Mouse (Mus musculus): ENCODE results near the gene Nell1. TPM values are rescaled to one million over a fixed set of nuclear protein-coding genes. Genes with fewer than 3 reads are reported as not detected.

Nell1 gene
- polyA plus RNA-seq, 1 experiment: not detected

DNA sequence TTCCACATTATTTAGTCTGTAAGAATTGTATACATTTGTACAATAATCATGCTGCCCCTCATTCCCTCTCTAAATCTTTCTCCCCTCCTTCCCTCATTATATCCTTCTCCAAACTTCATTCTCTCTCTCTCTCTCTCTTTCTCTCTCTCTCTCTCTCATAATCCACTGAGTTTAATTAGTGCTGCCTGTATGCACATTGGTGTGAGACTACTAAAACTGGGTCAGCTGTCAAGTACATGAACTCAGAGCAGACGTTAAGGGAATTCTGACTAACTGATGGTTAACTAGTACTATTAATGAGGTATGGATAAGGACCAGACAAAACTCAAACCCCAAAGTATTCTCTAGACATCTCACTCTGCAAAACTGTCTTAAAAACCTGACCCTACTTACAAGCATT lies 702.8 kb downstream of the Nell1 start:
- no peak overlapping the region for H3K4me3 ChIP-seq (ENCODE audit: insufficient read depth, low read depth, low read length)
- H3K27ac ChIP-seq (replicated peaks; ENCODE audit: low read depth, low read length): no peak overlapping the region
- no peaks in the 10 kb centered on the region for H3K4me1 ChIP-seq (ENCODE audit: control insufficient read depth, insufficient read depth, insufficient read length, low read length)

DNA sequence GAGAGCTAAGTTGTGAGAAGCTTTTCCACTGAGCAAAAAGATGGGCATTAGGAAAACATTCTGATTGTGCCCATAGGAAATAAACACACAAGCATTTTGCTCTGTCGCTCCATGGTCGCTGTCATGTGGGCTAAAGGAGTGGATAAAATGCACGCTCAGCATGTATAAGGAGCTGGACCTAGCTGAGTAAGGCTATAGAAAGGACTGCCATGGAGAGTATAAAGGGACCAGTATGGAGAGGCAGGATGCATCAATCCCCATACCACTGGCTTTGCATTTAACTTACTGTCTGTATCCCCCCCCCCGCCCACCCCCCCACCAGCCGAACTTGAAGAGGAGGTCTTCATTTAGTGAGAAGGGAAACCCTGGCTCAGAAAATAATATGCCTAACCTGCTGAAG lies 711.7 kb downstream of the Nell1 start:
- no peaks in the 10 kb centered on the region for H3K4me1 ChIP-seq (ENCODE audit: control insufficient read depth, insufficient read depth, insufficient read length, low read length)
- no peak overlapping the region for H3K4me3 ChIP-seq (ENCODE audit: insufficient read depth, low read depth, low read length)
- no peak overlapping the region for H3K27ac ChIP-seq (replicated peaks; ENCODE audit: low read depth, low read length)

DNA sequence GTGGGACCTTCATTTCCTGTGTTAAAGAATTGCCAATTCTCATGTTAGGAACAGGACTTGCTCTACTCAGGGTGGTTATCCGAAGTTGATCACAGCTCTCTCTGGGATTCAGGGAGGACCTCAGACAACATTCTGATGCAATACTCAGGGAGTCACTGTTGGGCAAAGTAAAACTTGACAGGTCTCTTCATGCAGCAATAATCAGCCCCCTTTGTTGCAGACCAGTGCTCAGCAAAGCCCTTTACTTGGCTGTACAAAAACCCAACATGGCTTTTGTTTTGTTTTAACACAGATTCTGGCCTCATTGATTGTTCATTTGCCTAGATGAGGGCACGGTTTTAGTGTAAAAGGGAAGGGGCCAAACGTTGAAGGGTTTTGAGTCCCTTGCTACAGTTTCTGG lies 750.5 kb downstream of the Nell1 start:
- no peak overlapping the region for H3K4me3 ChIP-seq (ENCODE audit: insufficient read depth, low read depth, low read length)
- no peak overlapping the region for H3K27ac ChIP-seq (replicated peaks; ENCODE audit: low read depth, low read length)
- no peaks in the 10 kb centered on the region for H3K4me1 ChIP-seq (ENCODE audit: control insufficient read depth, insufficient read depth, insufficient read length, low read length)

DNA sequence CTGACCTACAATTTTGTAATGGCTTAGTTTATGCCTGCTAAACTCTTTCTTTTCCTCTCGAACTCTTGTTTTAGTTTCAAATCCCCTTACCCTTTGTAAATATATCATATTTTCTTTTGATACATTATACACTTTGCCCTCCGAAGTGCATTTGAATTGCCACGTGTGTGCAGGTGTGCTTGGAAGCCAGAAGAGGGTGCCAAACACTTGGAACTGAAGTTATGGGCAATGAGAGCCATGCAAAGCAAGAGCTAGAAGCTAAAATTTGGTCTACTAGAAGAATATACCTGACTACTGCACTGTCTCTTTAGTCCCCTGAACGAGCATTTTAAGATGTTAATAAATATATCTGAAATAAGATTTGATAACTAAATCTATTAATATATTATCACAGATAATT lies 756.3 kb downstream of the Nell1 start:
- no peak overlapping the region for H3K4me3 ChIP-seq (ENCODE audit: insufficient read depth, low read depth, low read length)
- no peaks in the 10 kb centered on the region for H3K4me1 ChIP-seq (ENCODE audit: control insufficient read depth, insufficient read depth, insufficient read length, low read length)
- no peak overlapping the region for H3K27ac ChIP-seq (replicated peaks; ENCODE audit: low read depth, low read length)

DNA sequence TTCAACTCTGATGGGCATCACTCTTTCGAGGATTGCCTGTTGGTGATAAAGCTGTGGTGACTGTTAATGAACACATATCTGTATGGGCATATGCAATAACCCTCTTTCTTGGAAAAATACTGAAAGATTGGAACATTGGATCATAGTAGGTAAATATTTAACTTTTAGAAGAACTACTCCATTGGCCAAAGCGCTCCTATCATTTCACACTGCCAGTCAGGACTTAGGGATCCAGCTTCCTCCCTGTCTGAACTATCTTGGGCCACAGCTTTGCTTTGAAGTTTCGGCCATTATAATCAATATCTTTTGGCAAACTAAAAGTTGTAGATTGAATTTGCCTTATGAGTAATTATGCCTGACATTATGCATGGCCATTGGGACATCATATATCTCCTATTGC lies 780.9 kb downstream of the Nell1 start:
- H3K4me3 ChIP-seq (ENCODE audit: insufficient read depth, low read depth, low read length): no peak overlapping the region
- no peak overlapping the region for H3K27ac ChIP-seq (replicated peaks; ENCODE audit: low read depth, low read length)
- no peaks in the 10 kb centered on the region for H3K4me1 ChIP-seq (ENCODE audit: control insufficient read depth, insufficient read depth, insufficient read length, low read length)

DNA sequence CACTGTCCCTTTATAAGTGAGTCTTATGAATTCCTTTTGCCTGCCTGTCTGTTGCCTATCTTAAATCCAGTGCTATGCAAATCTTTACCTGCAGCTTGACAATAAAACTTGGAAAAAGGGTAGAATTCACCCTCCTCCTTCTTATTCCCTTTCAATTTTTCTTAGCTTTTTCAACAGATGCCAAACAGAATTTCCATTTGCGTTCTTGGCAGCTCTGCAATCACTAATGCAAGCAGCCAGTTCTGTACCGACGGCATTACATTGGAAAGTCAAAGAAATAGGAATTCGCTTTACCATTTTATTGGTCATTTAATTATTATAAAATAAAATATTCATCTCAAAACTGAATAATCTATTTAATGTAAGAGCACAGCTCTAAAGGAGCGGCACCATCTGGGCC lies 781.7 kb downstream of the Nell1 start:
- no peak overlapping the region for H3K27ac ChIP-seq (replicated peaks; ENCODE audit: low read depth, low read length)
- H3K4me3 ChIP-seq (ENCODE audit: insufficient read depth, low read depth, low read length): no peak overlapping the region
- H3K4me1 ChIP-seq (ENCODE audit: control insufficient read depth, insufficient read depth, insufficient read length, low read length): no peaks in the 10 kb centered on the region

DNA sequence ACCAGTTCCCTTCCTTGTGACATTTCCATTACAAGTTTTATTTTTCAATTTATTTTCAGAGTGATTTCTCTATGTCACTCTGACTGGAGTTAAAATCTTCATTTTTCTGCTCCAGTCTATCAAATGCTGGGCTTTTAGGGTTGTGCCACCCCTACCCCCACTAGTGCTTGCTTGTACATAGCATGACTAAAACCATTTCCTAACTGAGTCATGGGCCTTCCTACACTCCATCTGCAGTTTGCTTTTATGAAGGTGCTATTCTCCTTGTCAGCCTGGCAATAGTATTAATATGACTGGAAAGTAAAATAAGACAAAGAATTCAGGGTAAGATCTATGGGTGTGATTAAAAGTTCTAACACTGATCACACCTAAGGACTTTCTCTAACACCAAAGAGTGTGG lies 798.9 kb downstream of the Nell1 start:
- Histone ChIP-seq H3K27ac (replicated peaks; ENCODE audit: low read depth, low read length) (no peak overlapping the region), H3K4me1 (ENCODE audit: control insufficient read depth, insufficient read depth, insufficient read length, low read length) (no peaks in the 10 kb centered on the region)

DNA sequence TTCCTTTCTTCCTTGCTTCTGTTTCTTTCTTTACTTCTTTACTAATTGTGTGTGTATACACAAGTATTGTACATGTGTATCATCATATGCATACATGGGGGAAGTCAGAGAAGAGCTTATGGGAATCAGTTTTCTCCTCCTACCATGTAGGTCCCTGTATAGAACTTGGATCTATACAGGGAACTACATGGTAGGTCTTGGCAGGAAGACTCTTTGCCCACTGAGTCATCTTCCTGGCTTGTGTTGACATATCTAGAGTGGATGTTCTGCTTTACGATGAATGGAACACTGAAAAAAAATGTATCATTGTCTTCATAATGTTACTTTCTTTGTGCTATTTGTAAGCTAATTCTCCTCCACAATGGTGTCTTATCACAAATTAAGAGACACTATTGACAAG lies 806.4 kb downstream of the Nell1 start:
- H3K27ac ChIP-seq (replicated peaks; ENCODE audit: low read depth, low read length): no peak overlapping the region
- H3K4me3 ChIP-seq (ENCODE audit: insufficient read depth, low read depth, low read length): no peak overlapping the region
- H3K4me1 ChIP-seq (ENCODE audit: control insufficient read depth, insufficient read depth, insufficient read length, low read length): no peaks in the 10 kb centered on the region

More for the DNA sequence above, 798.9 kb downstream of the Nell1 start:
- H3K4me3 ChIP-seq (ENCODE audit: insufficient read depth, low read depth, low read length): no peak overlapping the region

DNA sequence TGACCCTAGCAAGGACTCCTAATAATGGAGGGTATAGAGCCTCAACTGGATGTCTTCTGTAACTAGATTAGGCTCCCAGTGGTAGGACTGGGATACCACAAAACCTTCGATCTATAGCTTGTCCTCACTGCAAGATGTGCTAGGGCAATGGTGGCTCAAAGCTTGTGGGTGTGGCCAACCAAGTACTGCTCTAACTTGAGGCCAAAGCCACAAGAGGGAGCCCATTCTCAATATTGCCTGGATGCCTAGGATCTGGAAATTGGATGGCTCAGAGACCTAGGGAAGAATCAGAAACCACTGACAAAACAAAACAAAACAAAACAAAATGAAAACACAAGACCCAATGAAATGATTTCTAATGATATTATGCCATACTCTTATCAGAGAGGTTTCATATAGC lies 809.0 kb downstream of the Nell1 start:
- Histone ChIP-seq H3K4me3 (ENCODE audit: insufficient read depth, low read depth, low read length) (no peak overlapping the region), H3K4me1 (ENCODE audit: control insufficient read depth, insufficient read depth, insufficient read length, low read length) (no peaks in the 10 kb centered on the region), H3K27ac (replicated peaks; ENCODE audit: low read depth, low read length) (no peak overlapping the region)

DNA sequence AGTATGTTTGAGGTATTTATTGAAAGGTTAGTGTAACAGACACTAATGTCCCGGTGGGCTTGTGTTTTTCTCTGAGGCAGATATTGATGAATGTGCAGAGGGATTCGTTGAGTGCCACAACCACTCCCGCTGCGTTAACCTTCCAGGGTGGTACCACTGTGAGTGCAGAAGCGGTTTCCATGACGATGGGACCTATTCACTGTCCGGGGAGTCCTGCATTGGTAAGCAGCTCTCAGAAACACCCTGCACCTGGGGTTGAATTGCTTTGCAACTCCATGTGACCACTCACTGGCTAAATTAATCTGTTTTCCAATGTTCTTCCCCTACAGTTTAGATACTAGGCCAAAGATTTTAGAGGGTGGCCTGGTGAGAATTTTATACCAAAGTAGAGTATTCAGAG lies 851.5 kb downstream of the Nell1 start:
- Histone ChIP-seq H3K27ac (replicated peaks; ENCODE audit: low read depth, low read length) (no peak overlapping the region), H3K4me3 (ENCODE audit: insufficient read depth, low read depth, low read length) (no peak overlapping the region), H3K4me1 (ENCODE audit: control insufficient read depth, insufficient read depth, insufficient read length, low read length) (no peaks in the 10 kb centered on the region)

DNA sequence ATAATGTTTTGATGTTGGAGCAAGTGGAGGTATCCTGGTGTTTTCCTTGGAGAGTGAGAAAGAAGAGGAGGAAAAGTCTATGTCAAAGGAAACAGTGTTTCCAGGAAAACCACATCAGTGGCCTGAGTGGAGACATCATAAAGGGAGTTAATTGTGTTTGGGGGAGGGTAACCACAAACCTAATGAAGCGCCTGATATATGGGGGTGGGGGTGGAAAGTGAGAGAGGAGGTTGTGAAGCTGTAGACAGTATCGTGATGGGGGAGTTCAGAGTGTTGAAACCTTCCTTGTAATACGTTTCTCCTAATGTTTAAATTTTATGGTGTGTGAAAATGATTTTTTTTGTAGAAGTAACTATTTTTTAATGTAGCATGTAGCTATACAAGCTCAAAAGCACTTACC lies 858.1 kb downstream of the Nell1 start:
- Histone ChIP-seq H3K4me3 (ENCODE audit: insufficient read depth, low read depth, low read length) (no peak overlapping the region), H3K27ac (replicated peaks; ENCODE audit: low read depth, low read length) (no peak overlapping the region), H3K4me1 (ENCODE audit: control insufficient read depth, insufficient read depth, insufficient read length, low read length) (no peaks in the 10 kb centered on the region)

DNA sequence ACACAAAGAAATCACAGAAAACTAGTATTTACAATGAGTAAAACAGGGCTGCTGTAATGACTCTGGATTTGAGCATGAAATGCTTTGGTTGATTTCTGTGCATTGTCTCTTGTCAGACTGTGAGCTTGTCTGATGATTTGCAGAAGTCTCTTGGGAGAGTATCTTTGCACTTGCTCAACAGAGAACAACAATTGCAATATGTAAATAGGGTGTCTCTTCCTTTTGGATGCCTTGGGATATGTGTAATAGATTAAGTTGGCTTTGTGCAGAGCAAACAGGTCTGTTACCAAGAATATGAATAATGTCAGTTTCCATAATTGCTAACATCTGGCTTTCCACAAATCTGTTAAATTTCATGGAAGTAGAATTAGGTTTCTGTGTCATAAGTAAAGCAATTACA lies 868.0 kb downstream of the Nell1 start:
- no peaks in the 10 kb centered on the region for H3K4me1 ChIP-seq (ENCODE audit: control insufficient read depth, insufficient read depth, insufficient read length, low read length)
- no peak overlapping the region for H3K27ac ChIP-seq (replicated peaks; ENCODE audit: low read depth, low read length)
- H3K4me3 ChIP-seq (ENCODE audit: insufficient read depth, low read depth, low read length): no peak overlapping the region

DNA sequence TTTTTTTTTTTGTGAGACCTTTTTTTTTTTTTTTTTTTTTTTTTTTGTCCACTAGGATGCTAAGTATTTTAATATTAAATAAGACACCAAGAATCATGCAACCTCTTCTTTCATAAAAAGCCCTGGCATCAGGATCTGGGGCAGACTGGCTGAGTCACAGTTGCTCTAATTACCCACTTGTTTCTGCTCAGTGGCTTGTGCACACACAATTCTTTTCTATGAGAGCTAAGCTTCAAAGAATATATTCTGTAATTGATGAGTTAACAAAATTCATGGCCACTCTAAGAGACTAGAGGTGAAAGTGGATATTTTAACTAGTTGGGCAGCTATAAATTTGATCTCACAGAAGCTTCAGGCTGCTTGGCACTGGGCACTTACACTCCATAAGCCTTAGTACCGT lies 873.3 kb downstream of the Nell1 start:
- Histone ChIP-seq H3K27ac (replicated peaks; ENCODE audit: low read depth, low read length) (no peak overlapping the region), H3K4me3 (ENCODE audit: insufficient read depth, low read depth, low read length) (no peak overlapping the region), H3K4me1 (ENCODE audit: control insufficient read depth, insufficient read depth, insufficient read length, low read length) (no peaks in the 10 kb centered on the region)

DNA sequence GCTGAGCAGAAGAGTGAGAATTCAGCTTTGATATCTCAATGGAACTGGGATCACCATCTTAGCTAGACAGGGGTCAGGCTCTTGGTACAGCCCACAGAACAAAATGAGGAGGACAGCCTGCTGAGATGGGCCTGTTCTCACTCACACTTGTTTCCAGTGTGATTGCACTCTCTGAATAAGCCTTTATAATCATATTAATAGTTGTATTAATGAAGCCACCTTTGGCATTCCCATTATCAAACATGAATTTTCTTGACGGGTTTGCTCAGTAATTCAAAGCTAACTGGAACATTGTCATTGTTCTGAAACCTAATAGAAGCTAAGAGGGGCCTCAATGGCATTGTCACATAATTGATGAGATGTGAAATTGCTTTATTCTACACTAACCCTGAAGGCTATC lies 875.6 kb downstream of the Nell1 start:
- no peaks in the 10 kb centered on the region for H3K4me1 ChIP-seq (ENCODE audit: control insufficient read depth, insufficient read depth, insufficient read length, low read length)
- H3K4me3 ChIP-seq (ENCODE audit: insufficient read depth, low read depth, low read length): no peak overlapping the region

DNA sequence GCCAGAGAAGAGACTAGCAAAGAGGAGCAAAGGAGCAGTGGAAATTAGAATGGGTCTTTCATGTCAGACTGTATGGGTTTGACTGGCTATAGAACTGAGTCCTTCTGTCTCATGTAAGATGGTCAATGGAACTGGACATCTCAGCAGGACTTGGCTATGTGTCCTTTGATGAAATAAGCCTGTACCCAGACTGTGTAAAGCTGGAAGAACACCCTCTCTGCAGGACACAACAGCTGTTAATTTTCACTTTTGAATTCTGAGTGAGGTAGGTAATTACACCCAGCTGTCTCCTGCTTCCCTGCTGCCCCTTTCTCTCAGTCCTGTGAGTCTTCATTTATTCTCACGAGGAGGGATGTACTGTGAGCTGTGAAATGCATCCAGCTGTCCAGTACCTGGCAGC lies 895.5 kb downstream of the Nell1 start:
- Histone ChIP-seq H3K27ac (replicated peaks; ENCODE audit: low read depth, low read length) (no peak overlapping the region), H3K4me1 (ENCODE audit: control insufficient read depth, insufficient read depth, insufficient read length, low read length) (no peaks in the 10 kb centered on the region), H3K4me3 (ENCODE audit: insufficient read depth, low read depth, low read length) (no peak overlapping the region)

More for the DNA sequence above, 875.6 kb downstream of the Nell1 start:
- no peak overlapping the region for H3K27ac ChIP-seq (replicated peaks; ENCODE audit: low read depth, low read length)

DNA sequence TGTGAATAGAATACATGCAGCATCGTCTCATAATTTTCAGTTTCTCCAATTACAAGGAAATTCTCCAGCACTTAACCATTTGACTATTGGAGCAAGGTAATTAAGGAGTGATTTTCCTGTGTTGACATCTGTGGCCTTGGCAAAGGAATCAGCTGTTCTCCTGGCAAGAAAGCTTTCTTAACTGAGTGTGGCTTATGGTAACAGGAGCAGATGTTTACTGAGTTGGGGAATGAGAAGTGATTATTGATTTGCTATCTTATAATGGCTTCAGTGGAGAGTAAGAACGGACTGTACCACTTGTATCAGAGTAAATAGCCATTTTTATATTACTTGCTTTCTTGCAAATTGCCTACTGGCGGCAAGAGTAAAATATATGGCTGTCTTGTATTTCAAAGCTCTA lies 913.0 kb downstream of the Nell1 start:
- H3K4me3 ChIP-seq (ENCODE audit: insufficient read depth, low read depth, low read length): no peak overlapping the region
- H3K4me1 ChIP-seq (ENCODE audit: control insufficient read depth, insufficient read depth, insufficient read length, low read length): no peaks in the 10 kb centered on the region
- H3K27ac ChIP-seq (replicated peaks; ENCODE audit: low read depth, low read length): no peak overlapping the region

DNA sequence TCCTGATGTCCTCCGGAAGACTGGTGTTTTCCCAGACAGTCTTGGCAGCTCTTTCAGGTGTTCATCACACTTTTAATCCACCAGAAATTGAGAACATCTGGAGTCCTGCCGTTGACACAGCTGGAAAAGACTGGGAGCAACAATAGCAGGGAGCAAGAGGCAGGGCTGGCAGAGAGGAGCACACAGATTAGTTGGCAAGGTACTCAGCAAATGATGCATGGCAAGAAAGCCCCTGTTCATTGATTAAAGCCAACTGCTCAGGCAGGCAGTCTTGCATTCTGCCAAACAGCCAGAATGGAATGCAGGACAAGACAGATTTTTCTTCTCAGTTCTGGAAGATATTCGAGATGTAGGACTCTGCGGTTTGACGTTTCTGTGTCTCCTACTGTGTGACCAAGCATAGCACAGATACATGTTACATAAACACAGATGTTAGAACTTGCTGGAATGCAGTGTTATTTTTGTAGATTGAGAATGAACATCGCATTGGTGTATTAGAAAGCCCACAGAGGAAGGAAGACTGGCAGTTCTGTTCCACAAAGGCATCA lies 925.0 kb downstream of the Nell1 start:
- Histone ChIP-seq H3K4me1 (ENCODE audit: control insufficient read depth, insufficient read depth, insufficient read length, low read length) (no peaks in the 10 kb centered on the region), H3K27ac (replicated peaks; ENCODE audit: low read depth, low read length) (no peak overlapping the region), H3K4me3 (ENCODE audit: insufficient read depth, low read depth, low read length) (no peak overlapping the region)

All from brown adipose tissue, adult 24 weeks (tissue).